Mouse (Mus musculus) layer of hippocampus, postnatal 14 days (tissue): ENCODE data around the gene Nmral1. TPM values are rescaled to one million over a fixed set of nuclear protein-coding genes. Genes with fewer than 3 reads are reported as not detected.
A peak's percentile ranks its signal among the peaks of the same experiment; 100 is the strongest.
"Not testable (repeated sequence)": the region's sequence is repeated elsewhere in the genome, so short reads cannot be mapped to it uniquely, and the experiment has no call there.

Experiments
- DNase-seq, 2 experiments: peaks; one replicate each; pipeline ENCODE4 v3.0.0; 2021 to 2022; ENCODE audit warnings: low spot score in 2 of 2, mixed read lengths in 1 of 2
- total RNA-seq, 2 experiments: library from RNA; stranded (reverse); gene quantifications; 2 replicates each; pipeline ENCODE4 v1.2.3; 2021

Nmral1 gene
- total RNA-seq, 2 experiments from 2014 or later = 11.7 to 11.9 TPM

DNA sequence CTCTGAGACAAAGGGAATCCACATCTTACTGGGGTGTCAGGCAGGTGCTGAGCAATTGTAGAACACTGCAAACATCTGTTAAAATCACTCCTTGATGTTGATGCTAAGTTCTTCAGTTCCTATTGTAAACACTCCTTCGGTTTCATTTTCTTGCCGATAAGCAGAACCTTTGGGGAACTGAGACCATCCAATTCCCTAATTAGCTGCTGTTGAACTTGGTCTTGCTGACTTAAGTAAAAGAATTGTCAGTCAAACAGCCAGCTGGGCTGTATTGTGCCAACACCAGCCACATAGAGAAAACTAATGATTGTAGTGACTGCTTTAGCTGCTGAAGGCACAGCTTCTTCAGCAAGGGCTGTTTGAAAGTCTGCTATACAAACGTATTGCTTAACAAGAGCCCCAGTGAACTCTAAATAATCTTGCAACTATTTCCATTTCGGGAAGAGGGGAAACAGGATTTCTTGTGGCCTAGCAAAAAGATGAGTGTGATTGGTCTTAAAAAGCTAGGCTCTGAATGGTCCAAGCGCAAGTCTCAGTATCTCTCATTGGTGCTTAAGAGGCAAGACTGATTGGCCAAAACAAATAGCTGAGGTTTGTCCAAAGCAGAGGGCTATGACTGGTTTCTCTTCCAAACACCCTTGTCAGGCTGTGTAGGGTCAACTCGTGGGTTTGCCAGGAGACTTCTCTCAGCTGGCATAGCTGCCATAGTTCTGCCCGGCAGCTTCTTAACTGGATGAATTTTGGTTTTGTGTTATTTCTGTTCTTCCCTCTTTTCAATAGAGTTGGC is 3.2 kb upstream of the Nmral1 start:
- peak in 1 of 2 experiments; percentile 30 for DNase-seq

- no peak for DNase-seq
Observed at GRCm38 (mm10) chr16:4717866-4718265, 1.3 kb downstream of the Nmral1 start.

DNA sequence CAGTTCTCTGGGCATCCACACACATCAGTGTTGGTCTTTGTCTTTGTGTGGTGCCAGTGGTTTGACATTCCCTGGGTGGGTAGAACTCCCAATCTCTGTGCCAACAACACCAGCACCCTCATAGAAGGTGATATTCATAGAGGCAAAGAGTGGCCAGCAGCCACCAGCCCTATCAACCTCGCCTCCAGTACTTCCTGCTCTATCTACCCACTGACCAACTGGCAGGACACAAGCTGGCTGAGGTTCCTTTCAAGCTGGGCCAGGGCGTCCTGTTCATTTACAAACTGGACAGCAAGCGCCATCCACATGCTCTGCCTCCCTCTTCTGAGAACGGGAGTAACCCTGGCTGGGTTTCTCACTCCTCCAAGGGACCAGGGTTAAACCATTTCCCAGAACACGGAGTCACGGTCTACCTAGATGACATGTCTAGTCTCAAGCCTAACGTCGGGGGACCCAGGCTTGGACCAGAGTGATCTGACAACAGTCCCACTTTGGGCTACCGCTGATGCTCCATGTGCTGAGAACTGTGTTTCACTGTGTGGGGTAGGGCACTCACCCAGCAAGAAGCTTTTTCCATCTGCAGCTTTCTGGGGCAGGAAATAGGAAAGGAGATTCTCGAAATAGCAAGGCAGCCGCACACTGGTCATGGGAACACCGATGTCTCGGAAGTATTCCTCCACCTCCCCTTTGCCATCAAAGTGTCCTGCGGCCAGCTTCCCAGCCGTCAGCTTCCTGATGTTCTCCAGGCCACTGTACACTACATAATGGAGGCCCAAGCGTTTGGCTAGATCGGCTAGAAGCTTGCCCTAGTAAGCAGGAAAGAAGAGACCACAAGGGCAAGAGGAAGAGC is 5.1 kb downstream of the Nmral1 start:
- no peak for DNase-seq

- DNase-seq = no peak
Observed at GRCm38 (mm10) chr16:4711173-4711572, 8.0 kb downstream of the Nmral1 start.

DNA sequence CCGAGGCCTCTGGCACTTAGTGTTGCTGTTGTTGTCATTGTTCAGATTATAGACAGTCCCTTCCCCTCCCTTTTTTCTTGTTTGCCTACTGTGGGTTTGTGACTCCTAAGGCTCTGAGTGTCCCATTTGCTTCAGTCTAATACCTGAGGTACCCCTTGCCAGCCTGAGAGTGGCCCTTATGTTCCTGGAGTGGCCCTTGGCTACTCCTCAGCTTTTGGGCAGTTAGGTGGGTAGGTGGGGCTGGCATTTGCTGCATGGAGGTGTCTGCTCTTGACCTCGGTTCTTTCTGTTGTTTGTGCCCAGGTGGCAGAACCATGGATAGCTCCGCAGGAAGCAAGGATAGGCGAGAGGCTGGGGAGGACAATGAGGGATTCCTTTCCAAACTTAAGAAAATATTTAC is 13.6 kb downstream of the Nmral1 start:
- no peak for DNase-seq

DNA sequence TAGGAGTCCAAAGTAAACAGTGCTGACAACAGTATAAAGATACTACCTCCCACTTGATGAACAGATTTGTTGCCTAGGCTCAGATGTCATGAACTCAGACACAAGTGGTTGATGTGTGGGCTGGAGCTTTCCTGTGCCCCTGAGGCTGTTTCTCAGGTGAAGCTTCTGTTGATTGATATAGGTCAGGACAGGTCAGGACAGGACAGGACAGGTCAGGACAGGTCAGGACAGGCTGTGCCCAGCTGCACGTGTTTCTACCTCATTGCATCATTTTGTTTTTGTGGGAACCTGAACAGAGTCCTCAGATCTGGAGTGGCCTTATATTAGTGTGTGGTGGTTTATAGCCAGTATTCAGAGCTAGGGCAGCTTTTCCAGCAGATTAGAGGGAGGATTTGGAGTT is 16.5 kb downstream of the Nmral1 start:
- no peak for DNase-seq

DNA sequence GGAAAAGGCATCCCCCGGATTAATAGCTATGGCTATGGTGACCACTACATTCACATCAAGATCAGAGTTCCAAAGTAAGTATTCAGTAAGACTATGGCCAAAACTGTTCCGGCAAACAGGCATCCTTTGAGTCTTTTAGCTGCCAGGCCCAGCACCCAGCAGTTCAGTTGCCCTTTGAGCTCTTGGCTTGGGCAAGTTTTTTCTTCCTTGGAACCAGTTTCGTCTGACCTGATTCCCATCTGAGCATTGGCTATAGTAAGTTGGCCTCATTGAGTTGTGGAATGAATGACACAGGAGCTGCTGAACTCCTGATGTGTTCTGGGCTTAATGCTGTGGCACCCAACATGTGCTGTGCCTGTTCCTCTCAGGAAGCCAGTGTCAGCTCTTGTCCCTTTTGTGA is 17.9 kb downstream of the Nmral1 start:
- no peak for DNase-seq

GRCm38 (mm10) chr16:4689371-4689770 is 29.8 kb downstream of the Nmral1 start:
- DNase-seq = not testable (repeated sequence)

GRCm38 (mm10) chr16:4684457-4684791 is 34.7 kb downstream of the Nmral1 start:
- no peak for DNase-seq

DNA sequence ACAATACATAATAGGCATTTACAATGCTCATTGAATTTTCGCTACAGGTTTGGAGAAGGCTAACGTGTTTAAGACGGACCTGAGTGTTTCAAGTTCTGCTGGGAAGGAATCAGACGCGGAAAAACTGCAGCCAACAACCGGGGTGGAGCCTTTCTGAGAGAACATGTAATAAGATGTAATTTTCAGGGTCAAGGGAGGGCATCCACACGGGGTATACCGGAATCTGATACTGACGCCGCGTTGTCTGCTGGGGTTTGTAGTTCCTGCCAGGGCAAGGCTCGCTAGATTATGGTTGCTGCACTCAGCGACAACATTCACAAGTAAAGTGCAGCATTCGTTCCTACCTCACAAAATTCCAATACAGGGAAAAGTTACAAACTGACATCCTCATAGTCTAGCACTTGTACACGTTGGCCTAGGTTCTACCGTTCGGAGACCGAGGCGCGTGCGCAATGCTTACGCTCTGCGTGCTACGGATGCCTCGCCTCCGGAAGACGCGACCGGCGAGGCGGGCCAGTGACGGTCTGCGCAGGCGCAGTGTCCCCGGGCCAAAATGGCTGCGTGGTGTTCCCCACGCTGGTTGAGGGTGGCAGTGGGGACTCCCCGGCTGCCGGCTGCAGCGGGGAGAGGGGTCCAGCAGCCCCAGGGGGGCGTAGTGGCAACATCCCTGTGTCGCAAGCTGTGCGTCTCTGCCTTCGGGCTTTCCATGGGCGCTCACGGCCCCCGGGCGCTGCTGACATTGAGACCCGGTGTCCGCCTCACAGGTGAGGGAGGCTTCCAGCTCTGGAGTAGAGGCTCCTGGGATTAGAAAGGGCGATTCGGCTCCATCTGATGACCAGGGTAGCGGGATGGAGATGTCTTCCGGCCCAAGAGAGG is 35.3 kb downstream of the Nmral1 start:
- peak; percentile 95 to 98 for DNase-seq

DNA sequence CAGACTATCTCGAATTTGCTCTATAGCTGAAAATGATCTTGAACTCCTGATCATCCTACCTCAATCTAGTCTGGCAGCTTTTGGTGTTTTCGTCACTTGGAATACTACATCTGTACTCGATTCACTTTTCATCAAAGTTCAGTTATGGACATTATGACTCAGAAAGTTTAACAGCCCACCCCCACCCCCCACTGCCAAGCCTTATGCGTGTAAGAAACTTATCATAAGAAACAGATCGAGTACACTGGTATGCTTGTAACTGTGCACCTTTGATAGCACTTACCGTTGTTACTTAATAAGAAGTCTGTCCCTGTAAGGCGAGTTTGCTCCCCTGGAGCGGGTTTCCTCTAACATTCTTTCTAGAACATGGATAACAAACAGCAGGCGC is 36.0 kb downstream of the Nmral1 start:
- no peak for DNase-seq

DNA sequence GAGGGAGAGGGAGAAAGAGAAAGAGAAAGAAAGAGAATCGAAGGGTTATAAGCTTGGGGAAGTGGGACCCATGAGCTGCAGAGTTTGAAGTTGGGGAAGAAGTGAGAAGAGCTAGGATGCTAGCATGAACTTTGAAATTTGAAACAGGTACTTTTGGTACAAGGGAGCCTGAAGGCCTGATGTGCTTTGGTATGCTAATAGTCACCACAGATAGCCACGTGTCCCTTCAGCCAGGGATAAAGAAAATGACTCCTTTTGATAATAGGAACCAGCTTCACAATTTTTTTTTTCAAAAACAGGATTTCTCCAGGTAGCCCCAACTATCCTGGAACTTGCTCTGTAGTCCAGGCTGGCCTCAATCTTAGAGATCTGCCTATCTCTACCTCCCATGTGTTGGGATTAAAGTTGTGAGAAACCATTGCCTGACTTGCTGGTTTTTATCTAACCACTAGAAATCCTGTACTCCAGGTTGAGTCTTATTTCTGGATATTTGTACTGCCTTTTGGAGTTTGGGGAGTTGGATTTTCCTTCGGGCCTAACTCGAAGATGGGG is 36.5 kb downstream of the Nmral1 start:
- DNase-seq = no peak

DNA sequence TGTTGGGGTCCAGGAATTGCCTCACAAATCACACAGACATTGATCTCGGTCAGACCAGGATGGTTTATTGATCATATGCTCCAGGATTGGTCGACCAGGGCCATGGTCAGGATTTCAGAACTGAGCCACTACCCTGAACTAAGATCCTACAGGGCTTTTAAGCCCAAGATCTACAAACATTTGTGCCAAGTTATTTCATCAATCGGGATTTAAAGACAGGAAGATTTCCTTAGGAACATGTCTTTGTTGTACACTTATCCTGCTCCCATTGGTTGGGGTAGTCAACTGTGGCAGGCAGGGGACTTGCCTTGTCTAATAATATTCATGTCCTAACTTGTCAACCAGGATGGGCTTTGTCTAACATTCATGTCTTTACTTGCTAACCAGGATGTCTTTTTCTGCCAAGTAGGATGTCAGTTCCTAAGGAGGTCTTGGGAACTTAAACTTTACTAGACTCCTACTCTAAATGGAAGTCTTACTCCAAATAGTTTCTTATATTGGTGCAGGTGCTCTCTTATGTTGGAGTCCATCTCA is 38.2 kb downstream of the Nmral1 start:
- DNase-seq = not testable (repeated sequence)

GRCm38 (mm10) chr16:4679121-4680018 is 39.8 kb downstream of the Nmral1 start, which contains the start of gene Coro7:
Gene Coro7, minus strand, starts transcription at chr16:4679777.
- peak; percentile 76 to 87 for DNase-seq

- no peak for DNase-seq
Observed at GRCm38 (mm10) chr16:4678080-4678479, 41.1 kb downstream of the Nmral1 start.

- DNase-seq = no peak
Observed at GRCm38 (mm10) chr16:4676836-4677235, 42.3 kb downstream of the Nmral1 start.

GRCm38 (mm10) chr16:4674091-4674490 is 45.1 kb downstream of the Nmral1 start:
- no peak for DNase-seq

GRCm38 (mm10) chr16:4670317-4670716 is 48.8 kb downstream of the Nmral1 start:
- no peak for DNase-seq

- DNase-seq = peak; percentile 85 to 93
Observed at GRCm38 (mm10) chr16:4667190-4667808, 51.9 kb downstream of the Nmral1 start.
